Mouse (Mus musculus) cerebellum, postnatal 4 days (tissue): Measurements from ENCODE around the gene Snx17.
A peak's percentile ranks its signal among the peaks of the same experiment; 100 is the strongest.

Source experiments
- DNase-seq, 2 experiments: peaks; one replicate each; pipeline ENCODE4 v3.0.0; 2022; ENCODE audit warnings: low spot score in 2 of 2, mixed read lengths in 1 of 2

The Snx17 gene

DNA sequence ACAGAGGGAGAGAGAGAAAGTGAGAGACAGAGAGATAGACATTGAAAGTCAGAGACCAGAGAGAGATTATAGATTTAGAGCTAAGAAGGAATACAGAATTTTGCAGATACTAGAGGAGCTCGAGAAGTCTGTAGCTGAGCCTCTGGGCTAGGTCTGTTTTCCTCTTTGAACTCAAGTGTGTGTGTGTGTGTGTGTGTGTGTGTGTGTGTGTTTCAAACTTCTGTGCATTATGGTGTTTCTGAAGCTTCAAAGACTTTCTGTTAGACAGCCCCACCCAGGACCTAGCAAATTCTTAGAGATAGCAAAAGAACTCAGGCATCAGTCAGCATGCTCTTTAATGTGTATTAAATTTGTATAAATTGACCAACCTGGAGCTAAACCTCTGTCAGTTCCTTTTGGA is 33.6 kb downstream of the Snx17 start:
- no peak for DNase-seq

DNA sequence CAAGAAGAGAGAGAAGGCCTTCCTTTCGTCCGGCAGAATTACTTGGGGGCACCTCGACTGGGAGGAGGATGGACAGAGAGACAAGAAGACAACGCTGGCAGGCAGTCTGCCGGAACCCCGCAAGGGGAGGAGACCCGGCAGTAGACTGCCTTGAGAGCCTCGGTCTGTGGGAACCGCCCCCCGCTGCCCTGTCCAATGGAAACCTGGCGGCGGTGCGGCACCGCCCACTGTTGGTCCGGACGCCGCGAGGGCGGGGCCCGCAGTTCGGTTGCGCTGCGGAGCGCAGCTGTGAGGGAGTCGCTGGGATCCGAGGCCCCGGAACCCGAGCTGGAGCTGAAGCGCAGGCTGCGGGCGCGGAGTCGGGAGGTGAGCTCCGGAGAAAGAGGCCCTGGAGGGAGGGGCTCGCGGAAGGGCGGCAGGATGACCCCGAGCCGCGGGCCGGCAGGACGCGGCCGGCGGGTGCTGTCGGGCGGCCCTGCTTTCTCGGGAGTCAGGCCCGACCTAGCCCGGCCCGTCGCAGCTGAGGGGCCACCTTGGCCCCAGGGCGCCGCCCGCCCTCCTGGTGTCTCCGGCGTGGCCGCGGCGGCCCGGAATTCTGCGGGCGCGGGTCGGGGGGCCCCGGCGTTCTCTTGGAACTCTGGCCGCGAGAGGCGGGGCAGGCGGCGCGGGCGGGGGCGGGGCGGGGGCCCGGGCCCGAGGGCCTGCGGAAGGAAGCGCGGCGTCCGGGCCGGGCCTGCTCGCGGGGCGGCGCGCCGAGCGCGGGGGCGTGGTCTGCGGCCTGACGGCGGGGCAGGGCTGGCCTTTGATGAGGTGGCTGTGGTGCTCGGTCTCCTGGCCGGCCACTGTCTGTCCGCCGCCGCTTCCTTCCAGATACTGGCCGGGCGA is 47.9 kb downstream of the Snx17 start, which contains the start of the genes Nrbp1 and Gm9970:
Gene Nrbp1 (plus strand): TSS at position 228 of the 885 bp plus-strand sequence.
Gene Gm9970 (minus strand): TSS at position 596 of the 885 bp plus-strand sequence.
- peak; percentile 92 to 96 for DNase-seq

DNA sequence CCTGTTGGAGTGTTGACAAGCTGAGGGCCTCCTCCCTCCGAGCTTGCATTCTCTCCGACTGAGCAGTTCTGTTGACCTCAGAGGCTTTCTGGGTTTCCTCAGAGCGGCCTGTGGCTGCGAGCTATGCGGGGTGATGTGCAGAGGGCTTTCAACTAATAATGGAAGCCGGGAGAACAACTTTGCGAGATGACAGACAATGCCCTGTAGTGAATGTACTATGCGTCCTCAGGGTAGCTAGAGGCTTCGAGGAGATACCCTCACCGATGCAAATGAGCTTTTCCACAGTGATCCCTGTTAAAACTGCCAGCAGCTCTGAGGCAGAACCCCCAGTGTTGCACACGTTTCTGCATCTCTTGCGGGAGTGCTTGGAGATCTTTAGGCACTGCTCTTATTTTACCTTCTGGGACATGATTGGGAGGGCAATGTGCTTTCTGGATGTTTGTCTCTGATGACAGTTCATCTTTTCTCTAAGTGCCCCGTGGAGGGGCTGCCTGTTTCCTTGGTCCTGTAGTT is 48.6 kb downstream of the Snx17 start:
- no peak for DNase-seq

DNA sequence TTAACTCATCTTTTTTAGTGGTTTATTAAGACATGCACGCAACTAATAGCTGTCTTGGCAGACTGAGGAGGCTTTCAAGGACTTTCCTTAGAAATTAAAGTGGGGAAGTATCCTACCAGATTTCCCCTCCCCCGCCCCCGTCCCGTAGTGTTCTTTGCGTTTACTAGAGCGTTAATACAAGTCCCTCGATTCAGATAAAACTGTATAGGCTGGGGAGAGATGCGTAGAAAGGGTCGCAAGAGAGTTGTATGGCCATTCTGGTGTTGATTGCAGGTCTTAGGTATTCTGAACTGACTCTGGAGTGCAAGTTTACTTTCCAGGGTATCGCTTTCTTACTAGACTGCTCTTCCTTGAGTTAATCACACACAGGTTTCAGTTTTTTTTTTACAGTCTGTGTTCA is 49.2 kb downstream of the Snx17 start:
- no peak for DNase-seq
